Mouse (Mus musculus) stomach, embryonic 14.5 days (tissue): ENCODE data around the gene Sdc4. TPM values are rescaled to one million over a fixed set of nuclear protein-coding genes. Genes with fewer than 3 reads are reported as not detected.

Experiments
- ATAC-seq: fragments of 200-750 bp; cut with Nextera tagmentation; 2 replicates; pipeline ENCODE4 v1.8.0; 2017; ENCODE audit warnings: low read depth, moderate TSS enrichment; ENCODE audit not compliant: insufficient number of reproducible peaks, insufficient read depth, low FRiP score
- H3K27ac ChIP-seq: fragments of 300-500 bp; sonication (generic); 2 replicates; pipeline ENCODE4 v1.5.1; 2014; ENCODE audit warnings: mild to moderate bottlenecking, low read length, moderate library complexity, mixed read lengths
- H3K27me3 ChIP-seq: fragments of 300-500 bp; sonication (generic); 2 replicates; pipeline ENCODE4 v1.6.1; 2014; ENCODE audit warnings: low read length, control low read depth, mixed read lengths; ENCODE audit not compliant: control insufficient read depth, insufficient read depth
- H3K36me3 ChIP-seq: fragments of 300-500 bp; sonication (generic); 2 replicates; pipeline ENCODE4 v1.6.1; 2014; ENCODE audit warnings: mild to moderate bottlenecking, control low read depth, low read length, moderate library complexity, mixed read lengths; ENCODE audit not compliant: control insufficient read depth, insufficient read depth
- H3K4me1 ChIP-seq: fragments of 300-500 bp; sonication (generic); 2 replicates; pipeline ENCODE4 v1.6.1; 2014; ENCODE audit warnings: low read length, control low read depth, mixed read lengths; ENCODE audit not compliant: control insufficient read depth, insufficient read depth
- H3K4me2 ChIP-seq: fragments of 300-500 bp; sonication (generic); replicated peaks from 2 replicates; pipeline ENCODE4 v1.6.1; 2014; ENCODE audit warnings: low read depth, low read length, control low read depth
- H3K4me3 ChIP-seq: fragments of 300-500 bp; sonication (generic); 2 replicates; pipeline ENCODE4 v1.5.1; 2014; ENCODE audit warnings: low read depth, low read length, control low read depth
- H3K9ac ChIP-seq: fragments of 300-500 bp; sonication (generic); replicated peaks from 2 replicates; pipeline ENCODE4 v1.6.1; 2014; ENCODE audit warnings: low read depth, mild to moderate bottlenecking, control low read depth, low read length, moderate library complexity, mixed read lengths
- H3K9me3 ChIP-seq: fragments of 300-500 bp; sonication (generic); 2 replicates; pipeline ENCODE4 v1.6.1; 2016; ENCODE audit warnings: low read depth, low read length, control low read depth; ENCODE audit not compliant: control insufficient read depth
- WGBS: fragments of 180-500 bp; shearing (Covaris S2); extraction: QIAGEN DNeasy Blood & Tissue Kit; methylation state at CpG from one replicate; pipeline ENCODE4 v1.1.7; 2014; 5-methylcytosine and 5-hydroxymethylcytosine counted together
- polyA plus RNA-seq: library from polyadenylated mRNA; unstranded; fragments of >200 nt; fragmentation: Nextera tagmentation; extraction: Ambion mirVana; gene quantifications from 2 replicates; pipeline ENCODE4 v1.2.1, GENCODE M21; 2014

The Sdc4 gene
- polyA plus RNA-seq, 1 experiment from 2014 or later, result 104 TPM

DNA sequence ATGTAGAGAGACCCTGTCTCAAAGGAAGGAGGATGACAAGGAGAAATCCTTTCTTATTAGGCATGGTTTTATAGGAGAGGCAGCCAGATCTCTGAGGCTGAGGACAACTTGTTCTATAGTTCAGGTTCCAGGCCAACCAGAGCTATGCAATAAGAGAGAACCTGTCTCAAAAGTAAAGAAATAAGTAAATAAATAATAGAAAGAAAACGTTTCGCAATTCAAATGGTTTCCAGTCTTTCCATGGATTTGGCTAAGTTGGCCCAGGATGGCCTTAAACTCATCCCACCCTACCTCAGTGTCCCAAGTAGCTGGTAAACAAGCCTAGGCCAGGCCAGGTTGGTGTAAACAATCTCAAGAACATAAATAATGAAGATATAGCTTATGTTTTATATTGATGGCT is 1.0 kb upstream of the Sdc4 start:
- peaks cover 18% of the 10 kb centered on the region; the same call in 1 of the 2 replicates for H3K4me1 ChIP-seq
- no peaks in the 10 kb centered on the region for H3K27me3 ChIP-seq
- no peak overlapping the region for H3K27ac ChIP-seq
- no peaks in the 10 kb centered on the region for H3K9me3 ChIP-seq
- H3K9ac ChIP-seq, result no peak overlapping the region
- H3K36me3 ChIP-seq, result no peaks in the 10 kb centered on the region
- WGBS, result 70% methylated on average over 2 of the region's 2 CpGs
- no peak overlapping the region for H3K4me3 ChIP-seq
- no peak for ATAC-seq
- H3K4me2 ChIP-seq, result no peak overlapping the region

DNA sequence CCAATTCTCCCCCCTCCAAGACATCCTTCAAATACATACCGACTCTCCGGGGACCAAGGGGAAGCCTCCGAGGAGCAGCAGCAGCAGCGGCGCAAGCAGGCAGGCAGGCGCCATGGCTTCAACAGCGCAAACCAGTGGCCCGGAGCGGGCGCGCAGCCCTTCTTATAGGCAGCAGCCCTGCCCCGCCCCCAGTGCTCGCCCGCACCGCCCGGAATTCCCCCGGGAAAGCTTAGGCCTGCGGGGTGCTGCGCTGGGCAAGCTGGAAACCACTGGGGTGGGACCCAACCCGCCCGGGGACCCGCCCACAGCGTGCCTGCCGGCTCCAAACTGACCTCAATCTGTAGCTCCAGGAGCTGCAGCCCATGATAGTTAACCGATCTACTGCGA is 643 bp downstream of the Sdc4 start:
- under 1% methylated on average over 24 of the region's 26 CpGs for WGBS
- Histone ChIP-seq H3K27ac (peak overlapping the region; percentile 69), H3K4me2 (peak overlapping the region; percentile 65), H3K4me3 (peak overlapping the region; percentile 64), H3K36me3 (no peaks in the 10 kb centered on the region), H3K9me3 (no peaks in the 10 kb centered on the region), H3K27me3 (no peaks in the 10 kb centered on the region), H3K4me1 (peaks cover 28% of the 10 kb centered on the region; the same call in 1 of the 2 replicates), H3K9ac (peak overlapping the region; percentile 82)
- ATAC-seq, result peak; percentile 94

DNA sequence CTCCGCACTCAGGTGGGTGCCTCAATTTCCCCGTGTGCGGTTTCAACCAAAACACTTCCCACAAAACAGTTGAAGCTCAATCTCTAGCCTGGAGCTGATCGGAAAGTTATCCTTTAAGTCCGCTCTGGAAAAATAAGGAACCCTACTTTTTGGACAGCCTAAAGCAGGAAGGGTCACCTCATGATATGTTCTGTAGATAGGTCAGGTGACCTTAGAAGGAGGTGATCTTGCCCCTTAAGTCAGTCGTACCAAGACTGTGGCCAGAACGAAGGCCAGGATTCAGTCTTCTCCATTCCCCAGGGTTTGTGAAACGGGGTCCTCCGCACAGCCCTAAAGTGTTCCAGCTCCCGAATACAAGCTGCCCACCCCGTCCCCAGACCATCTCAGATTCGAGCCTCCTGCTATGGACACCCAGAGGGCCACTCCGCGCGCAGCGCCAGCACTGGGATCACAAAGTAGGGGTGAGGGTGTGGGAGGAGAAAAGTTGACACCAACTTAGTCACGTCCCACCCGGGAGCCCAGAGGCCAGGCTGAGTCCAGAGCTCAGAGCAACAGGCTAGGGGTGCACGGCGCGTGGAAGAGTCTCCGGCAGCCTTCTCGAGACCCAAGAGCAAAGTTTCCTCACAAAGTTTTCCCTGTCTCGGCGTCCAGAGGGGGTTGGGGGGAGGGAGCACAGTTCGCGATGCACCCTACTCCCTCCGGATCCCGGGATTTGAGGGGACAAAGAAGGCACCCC is 1.2 kb downstream of the Sdc4 start:
- Histone ChIP-seq H3K9me3 (no peaks in the 10 kb centered on the region), H3K36me3 (no peaks in the 10 kb centered on the region), H3K27ac (peak overlapping the region; percentile 69), H3K27me3 (no peaks in the 10 kb centered on the region), H3K4me2 (peak overlapping the region; percentile 65), H3K9ac (peak overlapping the region; percentile 82), H3K4me3 (peak overlapping the region; percentile 64), H3K4me1 (peaks cover 32% of the 10 kb centered on the region; the same call in 1 of the 2 replicates)
- 3% methylated on average over 29 of the region's 29 CpGs for WGBS
- ATAC-seq, result peak; percentile 57

DNA sequence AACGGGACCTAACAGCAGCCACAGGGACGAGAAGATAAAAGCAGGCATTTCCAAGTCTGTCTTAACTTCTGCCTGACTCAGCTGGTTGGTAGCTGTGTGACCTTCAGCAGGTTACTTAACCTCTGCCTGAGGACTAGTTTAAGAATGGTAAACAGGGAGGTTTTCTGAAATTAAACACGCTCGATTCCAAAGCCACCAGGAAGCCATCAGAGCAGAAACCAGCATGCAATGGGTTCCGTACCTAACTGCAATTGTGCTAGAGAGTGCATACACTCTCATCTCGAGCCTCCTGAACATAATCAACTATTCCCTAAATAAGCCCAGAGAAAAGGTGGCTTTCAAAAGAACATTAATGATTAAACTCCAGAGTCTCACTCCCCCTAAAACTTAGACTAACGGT is 2.0 kb downstream of the Sdc4 start:
- Histone ChIP-seq H3K27ac (no peak overlapping the region), H3K9ac (peak overlapping the region; percentile 82), H3K36me3 (no peaks in the 10 kb centered on the region), H3K4me3 (peak overlapping the region; percentile 64), H3K4me1 (peaks cover 38% of the 10 kb centered on the region; the same call in 1 of the 2 replicates), H3K27me3 (no peaks in the 10 kb centered on the region), H3K9me3 (no peaks in the 10 kb centered on the region), H3K4me2 (peak overlapping the region; percentile 65)
- 34% methylated on average over 7 of the region's 7 CpGs for WGBS
- no peak for ATAC-seq

DNA sequence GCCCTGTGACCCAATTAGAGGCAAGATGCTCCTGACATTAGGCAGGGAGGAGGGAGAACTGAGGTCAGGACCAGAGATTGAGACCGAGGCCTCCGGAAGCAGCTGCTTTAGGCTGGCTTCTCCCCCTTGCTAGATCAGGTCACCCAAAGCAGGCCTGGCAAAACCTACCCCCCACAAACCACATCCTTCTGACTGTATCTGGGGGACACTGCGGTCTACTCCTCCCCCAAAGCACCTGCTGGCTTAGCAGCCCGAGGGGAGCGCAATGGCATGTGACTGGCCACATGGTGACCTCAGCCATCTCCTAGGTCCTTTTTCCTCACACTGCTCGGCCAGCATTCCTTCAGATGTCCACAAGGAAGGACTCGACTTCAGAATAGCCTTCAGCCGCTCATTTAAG is 2.5 kb downstream of the Sdc4 start:
- no peak for ATAC-seq
- Histone ChIP-seq H3K27ac (no peak overlapping the region; the same call in 1 of the 2 replicates), H3K4me1 (peaks cover 43% of the 10 kb centered on the region; the same call in 1 of the 2 replicates), H3K9me3 (no peaks in the 10 kb centered on the region), H3K36me3 (no peaks in the 10 kb centered on the region), H3K4me3 (peak overlapping the region; percentile 64), H3K27me3 (no peaks in the 10 kb centered on the region), H3K9ac (no peak overlapping the region), H3K4me2 (peak overlapping the region; percentile 65)
- 38% methylated on average over 8 of the region's 8 CpGs for WGBS

DNA sequence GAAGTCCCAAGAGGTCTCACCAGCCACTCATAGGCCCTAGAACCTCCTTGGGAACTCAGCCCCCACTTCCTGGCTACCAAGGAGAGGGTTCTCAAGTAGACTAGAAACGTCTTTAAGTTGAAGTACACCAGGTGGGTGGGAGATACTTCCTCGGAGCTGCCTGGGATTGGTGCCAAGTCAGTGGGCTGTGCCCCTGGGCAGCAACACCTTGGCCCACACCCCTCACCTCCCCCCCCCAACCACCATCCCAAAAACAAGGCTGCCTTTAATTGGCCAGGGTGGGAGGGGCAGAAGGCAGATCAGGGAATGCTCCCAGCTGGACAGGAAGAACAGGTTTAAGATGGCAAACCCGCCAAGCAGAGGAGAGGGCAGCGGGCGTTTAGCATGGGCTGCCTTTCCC is 3.4 kb downstream of the Sdc4 start:
- no peak for ATAC-seq
- H3K9me3 ChIP-seq, result no peaks in the 10 kb centered on the region
- H3K9ac ChIP-seq, result no peak overlapping the region
- H3K4me2 ChIP-seq, result peak overlapping the region; percentile 65; the same call in 1 of the 2 replicates
- no peak overlapping the region for H3K4me3 ChIP-seq
- no peak overlapping the region for H3K27ac ChIP-seq
- peaks cover 49% of the 10 kb centered on the region for H3K4me1 ChIP-seq
- WGBS, result 52% methylated on average over 5 of the region's 5 CpGs
- H3K36me3 ChIP-seq, result no peaks in the 10 kb centered on the region
- H3K27me3 ChIP-seq, result no peaks in the 10 kb centered on the region

DNA sequence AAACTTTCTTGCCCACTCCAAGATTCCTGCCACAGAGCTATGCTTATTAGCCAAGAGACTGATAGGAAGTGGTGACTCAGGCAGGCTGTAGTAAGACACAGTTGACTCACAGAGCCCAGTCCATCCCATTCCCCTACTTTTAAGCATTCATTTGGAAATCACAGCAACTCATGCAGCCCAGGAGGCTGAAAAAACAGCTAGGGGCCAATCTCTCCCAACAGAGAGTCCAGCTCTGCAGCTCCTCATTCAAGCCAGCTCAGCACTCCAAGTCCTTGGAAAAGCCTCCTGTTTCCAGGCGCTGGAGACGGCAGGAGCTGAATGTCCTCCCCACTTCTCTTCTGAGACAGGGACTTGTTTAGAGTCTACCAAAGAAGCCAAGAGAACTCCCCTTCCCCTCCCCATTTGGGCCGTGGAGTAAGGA is 4.7 kb downstream of the Sdc4 start:
- Histone ChIP-seq H3K9me3 (no peaks in the 10 kb centered on the region), H3K4me3 (no peak overlapping the region), H3K36me3 (no peaks in the 10 kb centered on the region), H3K4me1 (peaks cover 62% of the 10 kb centered on the region), H3K27me3 (no peaks in the 10 kb centered on the region), H3K27ac (peak overlapping the region; percentile 3; the same call in 1 of the 2 replicates), H3K9ac (no peak overlapping the region), H3K4me2 (no peak overlapping the region; the same call in 1 of the 2 replicates)
- WGBS, result 50% methylated on average over 3 of the region's 3 CpGs
- ATAC-seq, result no peak

DNA sequence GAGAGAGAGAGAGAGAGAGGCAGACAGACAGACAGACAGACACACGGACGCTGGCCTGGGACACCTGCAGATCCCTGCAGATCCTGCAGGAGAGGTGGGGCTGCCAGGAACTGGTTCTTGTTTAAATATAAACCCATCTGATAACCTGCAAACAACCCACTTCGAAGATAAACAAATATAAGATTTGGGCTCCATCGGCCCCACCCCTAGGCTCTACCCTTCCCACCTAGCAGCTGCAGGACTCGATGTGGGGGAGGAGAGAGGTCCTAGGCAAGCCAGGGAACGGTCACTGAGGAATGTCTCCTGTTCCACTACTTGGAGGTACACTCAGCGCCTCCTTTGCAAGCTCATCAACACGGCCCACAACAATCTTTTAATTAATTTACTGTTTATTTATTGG is 5.4 kb downstream of the Sdc4 start:
- 32% methylated on average over 8 of the region's 8 CpGs for WGBS
- no peak overlapping the region for H3K4me3 ChIP-seq

More for the DNA sequence above, 5.4 kb downstream of the Sdc4 start:
- ATAC-seq, result peak; percentile 51
- Histone ChIP-seq H3K4me2 (peak overlapping the region; percentile 13), H3K27me3 (no peaks in the 10 kb centered on the region), H3K4me1 (peaks cover 63% of the 10 kb centered on the region), H3K9ac (no peak overlapping the region), H3K36me3 (no peaks in the 10 kb centered on the region), H3K9me3 (no peaks in the 10 kb centered on the region), H3K27ac (peak overlapping the region; percentile 86; the same call in 1 of the 2 replicates)
